Mouse (Mus musculus): ENCODE measurements around the gene Slc28a3. TPM values are rescaled to one million over a fixed set of nuclear protein-coding genes. Genes with fewer than 3 reads are reported as not detected.

The Slc28a3 gene
- polyA plus RNA-seq (2014; fragmentation: Illumina TruSeq; extraction: RNeasy Lipid Tissue Mini Kit (QIAGEN cat#74804); ENCODE audit: low read depth, low replicate concordance) = not detected

GRCm38 (mm10) chr13:58610716-58611115, at the start of gene Slc28a3:
TSS of gene Slc28a3 (minus strand) at chr13:58610877.

Other genes with a start within 250 kb of the Slc28a3 start
- 17.8 TPM for gene 2210016F16Rik, start 225.7 kb downstream of the Slc28a3 start, polyA plus RNA-seq (2014; fragmentation: Illumina TruSeq; extraction: RNeasy Lipid Tissue Mini Kit (QIAGEN cat#74804); ENCODE audit: low read depth, low replicate concordance)
- 79.4 TPM for gene Rmi1, start 208.6 kb downstream of the Slc28a3 start, polyA plus RNA-seq (2014; fragmentation: Illumina TruSeq; extraction: RNeasy Lipid Tissue Mini Kit (QIAGEN cat#74804); ENCODE audit: low read depth, low replicate concordance)
- 2,139 TPM for gene Hnrnpk, start 207.5 kb downstream of the Slc28a3 start, polyA plus RNA-seq (2014; fragmentation: Illumina TruSeq; extraction: RNeasy Lipid Tissue Mini Kit (QIAGEN cat#74804); ENCODE audit: low read depth, low replicate concordance)
- gene Ntrk2, start 195.7 kb upstream of the Slc28a3 start, polyA plus RNA-seq (2014; fragmentation: Illumina TruSeq; extraction: RNeasy Lipid Tissue Mini Kit (QIAGEN cat#74804); ENCODE audit: low read depth, low replicate concordance) = 15.2 TPM

Measured in adrenal gland, adult 10 weeks (tissue).